Mouse (Mus musculus) adrenal gland, postnatal 10 days (tissue): ENCODE data around the gene Ube3c. TPM values are rescaled to one million over a fixed set of nuclear protein-coding genes. Genes with fewer than 3 reads are reported as not detected.
A peak's percentile ranks its signal among the peaks of the same experiment; 100 is the strongest.

Experiments used
- DNase-seq: peaks from one replicate; pipeline ENCODE4 v3.0.0; 2021; ENCODE audit warnings: mixed read lengths
- total RNA-seq, 2 experiments: library from RNA; stranded (reverse); gene quantifications; 2 replicates each; pipeline ENCODE4 v1.2.3; 2021

Ube3c gene
- total RNA-seq, 2 experiments from 2014 or later, result 43.1 to 48.6 TPM

DNA sequence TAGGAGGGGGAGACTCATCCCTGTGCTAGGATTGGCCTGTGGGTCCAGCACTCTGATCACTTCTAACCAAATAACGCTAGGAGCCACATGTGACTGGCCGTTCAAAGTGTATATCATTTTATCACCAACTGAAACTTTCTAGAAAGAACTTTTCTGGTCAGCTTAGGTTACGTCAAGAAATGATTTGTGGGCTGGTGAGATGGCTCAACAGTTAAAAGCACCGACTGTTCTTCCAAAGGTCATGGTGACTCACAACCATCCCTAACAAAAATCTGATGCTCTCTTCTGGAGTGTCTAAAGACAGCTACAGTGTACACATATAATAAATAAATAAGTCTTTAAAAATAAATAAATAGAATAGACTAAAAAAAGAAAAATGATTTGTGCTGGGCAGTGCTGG lies 103.5 kb downstream of the Ube3c start:
- peak; percentile 12 for DNase-seq

DNA sequence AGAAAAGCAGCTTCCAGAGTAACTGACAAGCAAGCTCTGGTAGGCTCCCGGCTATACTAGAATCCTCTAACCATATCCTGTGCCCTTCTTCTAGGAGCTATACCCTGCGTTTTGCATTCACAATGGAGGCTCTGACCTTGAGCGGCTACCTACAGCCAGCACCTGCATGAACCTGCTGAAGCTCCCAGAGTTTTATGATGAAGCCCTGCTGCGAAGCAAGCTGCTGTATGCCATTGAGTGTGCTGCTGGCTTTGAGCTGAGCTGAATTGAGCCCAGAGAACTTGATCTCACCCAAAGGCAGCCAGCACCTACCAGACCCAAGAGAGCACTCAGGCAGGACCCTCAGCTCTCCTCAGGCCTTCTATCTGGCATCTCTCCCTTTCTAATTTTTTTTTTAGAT lies 105.3 kb downstream of the Ube3c start:
- DNase-seq, result no peak

DNA sequence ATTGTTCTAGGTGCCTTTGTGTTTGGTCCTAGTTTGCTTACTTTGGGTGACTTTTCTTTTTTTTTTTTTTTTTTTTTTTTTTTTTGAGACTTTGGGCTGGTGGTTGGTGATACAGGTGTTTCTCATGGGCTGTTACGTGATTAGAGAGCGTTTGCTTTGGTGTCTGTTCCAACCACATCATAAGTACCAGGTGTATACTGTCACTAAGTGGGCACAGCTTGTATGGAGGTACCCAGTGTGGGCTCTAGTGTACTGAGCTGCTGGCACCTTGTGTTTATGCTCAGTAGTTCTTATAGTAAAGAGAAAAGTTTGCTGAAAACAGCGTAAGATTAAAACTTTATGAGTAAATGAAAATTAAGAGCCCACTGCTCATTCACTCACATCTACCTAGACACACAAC lies 107.4 kb downstream of the Ube3c start:
- no peak for DNase-seq

DNA sequence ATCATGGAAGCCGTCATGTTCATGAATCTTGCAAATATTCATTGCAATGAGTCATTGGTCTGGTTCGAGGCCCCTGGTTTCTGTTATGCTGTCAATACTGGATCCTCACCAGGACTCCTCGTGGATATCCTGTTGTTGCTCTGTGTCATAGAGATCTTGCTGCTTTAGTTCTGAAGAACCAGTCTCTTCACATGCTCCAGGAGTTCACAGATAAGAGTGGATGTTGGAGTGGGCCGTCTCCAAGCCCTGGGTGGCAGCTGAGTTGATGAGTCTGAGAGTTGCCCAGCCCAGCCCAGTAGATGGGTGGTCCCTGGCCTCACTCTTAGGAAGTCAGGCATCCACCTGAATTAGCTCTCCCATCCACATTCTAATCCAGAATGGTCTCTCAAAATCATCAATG lies 116.0 kb downstream of the Ube3c start:
- no peak for DNase-seq

DNA sequence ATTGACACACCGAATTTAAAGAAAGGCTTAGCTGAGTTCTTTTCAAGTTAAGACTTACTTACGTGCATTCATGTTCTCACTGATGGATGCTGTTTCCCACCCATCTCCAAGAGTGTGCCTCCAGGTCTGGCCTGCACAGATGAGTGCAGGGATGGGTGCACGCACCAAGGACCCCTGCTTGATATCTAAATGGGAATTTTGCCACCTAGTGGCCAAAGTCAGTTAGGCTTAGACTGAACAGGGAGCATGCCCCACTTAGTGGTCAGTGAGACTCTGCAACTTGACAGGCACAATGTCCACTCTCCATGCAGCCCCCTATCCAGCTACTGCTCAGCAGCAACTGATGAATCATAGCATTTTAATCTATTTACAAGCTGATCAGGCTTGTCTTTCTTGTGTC lies 118.6 kb downstream of the Ube3c start:
- DNase-seq, result peak; percentile 54

DNA sequence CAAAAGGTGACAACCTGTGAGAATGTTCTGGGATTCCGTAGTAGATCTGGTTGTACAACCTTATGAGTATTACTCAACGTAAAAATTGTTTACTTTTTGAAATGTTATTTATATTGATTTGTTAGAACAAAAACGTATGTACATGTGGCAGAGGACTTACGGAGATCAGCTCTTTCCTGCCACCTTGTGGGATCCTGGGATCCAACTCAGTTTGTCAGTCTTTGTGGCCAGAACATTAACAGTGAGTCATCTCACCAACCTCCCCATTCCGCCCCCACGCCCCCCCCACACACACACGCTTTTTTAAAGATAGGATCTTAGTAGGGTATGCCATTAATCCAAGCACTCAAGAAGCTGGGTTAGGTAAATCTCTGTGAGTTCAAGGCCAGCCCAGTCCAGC lies 119.3 kb downstream of the Ube3c start:
- DNase-seq, result no peak

DNA sequence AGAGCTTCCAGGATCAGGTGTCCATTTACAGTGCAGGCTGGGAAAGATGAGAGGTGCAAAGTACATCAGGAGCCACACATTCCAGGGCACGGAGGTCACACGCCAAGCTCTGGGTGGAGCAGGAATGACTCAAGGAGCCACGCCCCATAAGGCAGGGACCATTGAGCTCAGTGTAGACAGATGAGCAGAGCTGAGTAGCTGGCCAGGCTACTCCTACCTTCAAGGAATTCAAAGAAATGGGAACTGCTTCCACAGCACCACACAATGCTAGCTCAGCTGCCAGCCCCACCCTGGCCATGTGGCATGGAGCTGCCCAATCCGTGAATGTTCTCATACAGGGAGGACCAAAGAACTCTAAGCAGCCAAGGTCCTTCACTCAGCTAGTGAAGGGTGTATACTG lies 129.5 kb downstream of the Ube3c start:
- no peak for DNase-seq

DNA sequence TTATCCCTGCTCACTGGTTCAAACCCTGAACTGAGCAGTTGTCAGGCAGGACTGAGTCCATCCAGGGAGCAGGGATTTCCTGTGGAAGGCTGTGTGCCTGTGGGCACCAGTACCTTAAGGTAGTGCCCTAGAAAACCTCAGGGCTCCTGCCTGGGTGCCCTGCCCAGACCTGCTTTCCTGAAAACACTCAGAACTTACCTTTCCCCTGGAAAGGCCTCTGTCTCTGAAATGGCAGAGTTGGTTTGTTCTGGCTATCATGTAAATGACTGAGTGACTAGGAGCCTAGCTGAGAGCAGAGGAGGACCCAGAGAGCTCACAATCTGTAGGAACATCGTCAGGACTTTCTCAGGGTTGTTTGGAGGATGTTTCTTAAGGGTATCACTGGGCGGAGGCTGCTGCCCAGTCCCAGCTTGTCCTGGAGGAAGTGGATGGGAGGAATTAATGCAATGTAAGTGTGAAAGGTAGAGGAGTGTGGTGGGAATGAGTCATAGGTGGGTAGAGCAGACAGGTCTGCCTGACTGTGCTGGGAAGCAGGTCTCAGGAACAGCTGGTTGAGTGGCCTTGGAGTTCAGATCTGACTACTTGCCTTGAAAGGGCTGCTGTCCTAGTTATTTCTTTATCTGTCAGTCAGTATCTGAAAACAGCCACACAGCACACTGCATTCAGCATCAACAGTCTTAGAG lies 130.6 kb downstream of the Ube3c start:
- DNase-seq, result no peak

DNA sequence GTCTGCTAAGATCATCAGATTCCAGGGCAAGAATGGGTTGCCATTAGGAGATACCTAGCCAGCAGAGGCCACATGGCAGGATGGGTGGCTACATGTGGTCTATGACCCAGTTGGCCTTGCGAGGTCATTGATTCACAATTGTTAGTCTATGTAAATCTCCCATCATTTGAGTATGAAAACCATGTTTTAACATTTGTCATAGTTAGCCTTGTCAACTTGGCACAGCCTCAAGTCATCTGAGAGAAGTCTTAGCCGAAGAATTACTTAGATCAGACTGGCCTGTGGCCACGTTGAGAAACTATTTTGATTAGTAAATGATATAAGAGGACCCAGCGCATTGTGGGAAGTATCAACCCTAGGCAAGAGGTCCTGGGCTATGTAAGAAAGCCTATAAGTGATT lies 138.2 kb downstream of the Ube3c start:
- DNase-seq, result no peak

DNA sequence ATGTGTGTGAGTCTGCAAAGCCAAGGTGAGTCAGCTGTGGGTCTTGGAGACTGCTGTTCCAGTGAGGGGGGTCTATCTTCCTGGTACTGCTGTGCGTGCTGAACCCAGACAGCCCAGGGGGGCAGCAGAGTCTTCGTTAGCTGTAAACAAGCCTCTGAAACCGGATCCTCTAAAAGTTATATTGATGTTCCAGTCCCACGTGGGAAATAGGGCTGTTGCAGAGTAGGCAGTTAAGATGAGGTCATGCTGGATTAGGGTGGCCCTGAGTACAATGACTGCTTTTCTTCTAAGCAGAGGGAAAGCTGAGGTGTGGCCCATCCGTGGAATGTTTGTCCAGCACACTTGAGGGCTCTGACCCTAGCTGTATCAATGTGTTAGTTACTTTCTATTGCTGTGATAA lies 139.2 kb downstream of the Ube3c start:
- DNase-seq, result no peak

DNA sequence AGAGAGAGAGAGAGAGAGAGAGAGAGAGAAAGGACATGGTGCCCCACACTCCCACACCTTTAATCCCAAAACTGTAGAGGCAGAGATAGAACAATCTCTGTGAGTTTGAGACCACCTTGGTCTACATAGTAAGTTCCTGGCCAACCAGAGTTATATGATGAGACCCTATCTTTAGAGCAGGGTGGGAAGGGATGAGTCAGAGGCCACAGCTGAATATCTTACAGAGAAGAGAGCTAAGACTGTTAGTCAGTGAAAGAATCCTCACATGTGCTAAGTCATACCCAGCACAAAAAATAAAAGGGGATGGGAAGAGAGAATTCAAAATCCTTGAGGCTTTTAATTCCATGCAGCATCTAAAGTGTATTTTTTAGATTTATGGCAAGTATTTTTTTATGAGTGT lies 142.6 kb downstream of the Ube3c start:
- DNase-seq, result no peak

DNA sequence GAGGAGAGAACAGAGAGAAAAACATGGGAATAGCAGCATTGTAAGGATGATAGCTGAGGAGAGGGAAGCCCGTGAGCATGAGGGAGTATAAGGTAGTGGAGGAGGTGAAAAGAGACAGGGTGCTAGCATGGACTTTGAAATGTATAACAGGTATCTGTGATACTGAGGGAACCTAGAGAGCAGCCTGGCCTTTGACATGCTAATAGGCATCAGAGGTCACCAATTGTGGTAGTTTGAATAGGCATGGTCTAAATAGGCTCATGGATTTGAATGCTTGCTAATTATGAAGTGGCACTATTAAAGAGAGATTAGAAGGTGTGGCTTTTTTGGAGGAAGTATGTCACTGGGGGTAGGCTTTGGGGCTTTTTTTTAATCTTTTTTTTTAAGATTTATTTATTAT lies 143.9 kb downstream of the Ube3c start:
- DNase-seq, result no peak

DNA sequence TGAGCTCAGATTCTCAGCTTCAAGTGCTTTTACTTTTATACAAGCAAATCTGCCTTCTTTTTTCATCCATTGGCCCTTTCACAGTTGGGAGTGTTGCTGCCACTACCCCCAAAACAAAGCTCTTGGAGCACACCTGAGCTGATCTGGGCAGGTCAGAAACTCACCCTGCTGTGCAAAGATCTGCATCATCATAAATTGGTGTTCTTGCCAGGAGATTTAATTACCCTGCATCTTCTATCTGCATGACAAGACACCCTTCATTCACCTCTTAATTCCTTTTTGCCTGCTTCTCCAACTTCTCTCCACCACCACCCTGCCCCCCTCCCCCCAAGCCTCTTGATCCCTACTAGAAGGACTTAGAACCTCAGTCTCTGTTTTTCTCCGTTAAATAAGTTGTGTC lies 152.1 kb downstream of the Ube3c start:
- DNase-seq, result no peak

DNA sequence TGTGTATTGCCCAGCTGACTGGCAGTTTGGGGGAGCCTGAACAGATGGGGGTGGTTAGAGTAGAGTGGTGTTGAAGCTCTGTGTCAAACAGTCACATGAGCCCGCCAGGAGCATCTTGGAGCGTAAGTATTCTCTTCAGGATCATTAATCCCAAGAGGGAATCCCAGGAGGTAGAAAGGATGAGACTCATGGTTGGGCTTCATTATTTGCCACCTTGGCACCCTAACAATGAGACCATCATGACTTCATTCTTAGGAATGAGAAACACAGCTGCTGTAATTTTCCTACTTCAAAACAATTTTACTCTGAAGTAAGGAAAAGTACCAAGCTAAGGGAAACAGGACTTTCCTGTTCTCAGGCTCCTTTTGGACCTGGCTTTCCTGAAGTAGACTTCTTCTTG lies 156.3 kb downstream of the Ube3c start:
- no peak for DNase-seq

Other genes with a start within 250 kb of the Ube3c start
- 10 to 100 TPM; 11.3 to 11.4 TPM for gene Lmbr1, start 190.9 kb upstream of the Ube3c start, total RNA-seq
- gene Nom1, start 134.6 kb upstream of the Ube3c start, total RNA-seq, result 10 to 100 TPM; 28.8 to 30.4 TPM
- gene Mnx1, start 90.8 kb upstream of the Ube3c start, total RNA-seq, result not detected
- gene Dnajb6, start 166.4 kb downstream of the Ube3c start, total RNA-seq, result 100 to 1,000 TPM; 101 to 112 TPM
- not detected for gene Gm5129, start 166.7 kb downstream of the Ube3c start, total RNA-seq